Mouse (Mus musculus) B cell, adult (primary cell): ENCODE measurements around the gene Slc2a12. TPM values are rescaled to one million over a fixed set of nuclear protein-coding genes. Genes with fewer than 3 reads are reported as not detected.

ENCODE experiments used
- total RNA-seq: library from RNA; stranded (reverse); gene quantifications from 4 replicates; pipeline ENCODE4 v1.2.4, GENCODE M21; 2023; ENCODE audit not compliant: inconsistent age

Gene Slc2a12
- not detected in 4 replicates for total RNA-seq

DNA sequence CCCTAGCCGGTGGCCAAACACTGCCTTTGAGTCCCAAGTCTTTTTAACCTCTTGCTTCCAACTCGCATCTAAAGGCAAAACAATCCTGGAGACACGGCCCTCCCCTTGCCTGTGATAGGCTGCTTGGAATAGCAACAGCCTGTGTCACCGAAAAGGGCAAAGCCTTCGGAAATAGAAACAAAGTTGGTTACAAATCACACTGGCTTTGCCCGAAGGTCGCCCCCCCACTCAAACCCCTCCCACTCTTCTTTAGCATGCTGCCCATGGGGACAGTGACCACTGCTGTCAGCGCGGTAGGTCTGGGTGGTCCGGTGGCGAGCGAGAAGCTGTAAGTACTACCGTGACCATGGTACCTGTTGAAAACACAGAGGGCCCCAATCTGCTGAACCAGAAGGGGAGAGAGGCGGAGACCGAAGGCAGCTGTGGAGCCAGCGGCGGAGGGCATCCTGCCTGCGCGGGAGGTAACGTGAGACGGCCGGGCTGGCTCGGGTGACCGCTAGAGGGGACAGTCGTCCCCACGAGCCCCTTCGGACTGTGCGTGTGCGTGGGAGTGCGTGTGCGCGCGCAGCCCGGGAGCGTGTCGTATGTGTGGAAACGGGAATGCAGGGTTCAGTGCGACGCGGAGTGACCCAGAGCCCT, at the start of gene Slc2a12:
Slc2a12 (plus strand) TSS at position 159 of the 639 bp plus-strand sequence.

DNA sequence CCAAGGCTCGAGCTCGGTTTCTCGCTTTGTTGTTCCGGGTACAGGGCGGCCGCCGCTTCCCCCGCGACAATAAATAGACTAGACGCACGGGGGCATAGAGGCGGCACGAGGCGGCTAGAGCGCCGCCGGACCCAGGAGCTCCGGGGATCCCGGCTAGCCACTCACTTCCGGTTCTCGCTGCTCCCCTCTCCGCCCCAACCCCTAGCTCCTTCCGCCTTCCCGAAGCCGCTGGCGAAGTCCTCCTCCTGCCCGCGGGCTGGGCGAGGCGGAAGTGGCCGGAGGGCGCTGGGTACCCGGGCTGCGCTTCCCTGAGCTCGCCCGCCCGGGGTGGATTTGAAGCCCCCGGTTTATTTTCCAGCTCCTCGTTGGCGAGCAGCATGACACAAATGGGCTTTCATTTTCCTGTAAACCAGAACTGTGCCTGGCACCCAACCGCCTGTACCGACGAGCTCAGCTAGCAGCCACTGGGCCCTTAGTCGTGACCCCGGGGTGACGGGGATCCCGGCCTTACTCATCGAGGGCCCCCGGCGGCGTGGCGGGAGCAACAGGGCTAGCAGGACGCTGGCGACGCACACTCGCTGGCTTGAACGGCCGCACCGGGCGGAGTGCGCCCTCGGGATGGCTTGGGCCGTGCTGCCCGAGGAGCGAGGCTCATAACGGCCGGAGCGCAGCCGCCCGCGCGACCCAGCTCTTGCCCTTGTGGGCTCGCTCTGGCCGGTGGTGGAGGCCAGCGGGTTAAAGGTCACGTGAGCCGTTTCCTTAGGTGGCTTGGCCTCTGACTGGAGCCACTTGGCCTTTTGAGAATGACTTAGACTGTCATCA, 86.7 kb downstream of the Slc2a12 start, which contains the start of gene Tbpl1:
Tbpl1 (minus strand) TSS at position 667 of the 822 bp plus-strand sequence.

Other genes with a start within 250 kb of the Slc2a12 start
- gene Tbpl1, start 86.9 kb downstream of the Slc2a12 start, total RNA-seq, result 38.6 to 52.5 TPM (median 45.0 TPM) in 4 replicates
- 0.45 TPM in 1 of 4 replicates, not detected in the others for gene Tcf21, start 175.2 kb downstream of the Slc2a12 start, total RNA-seq